Mouse (Mus musculus) MEL (cell line): ENCODE measurements around the gene Olfr389. TPM values are rescaled to one million over a fixed set of nuclear protein-coding genes. Genes with fewer than 3 reads are reported as not detected.

ENCODE experiments used
- DNase-seq: peaks from one replicate; pipeline ENCODE4 v3.0.0; 2011; ENCODE audit warnings: low read depth, low spot score
- H3K27ac ChIP-seq: 2 replicates; pipeline ENCODE4 v1.5.1; 2012; ENCODE audit warnings: low read depth, mild to moderate bottlenecking, control low read depth, low read length, moderate library complexity; ENCODE audit not compliant: control insufficient read depth
- H3K27me3 ChIP-seq, 2 experiments: fragments of 150-350 bp in 1 of 2; sonication (generic) in 1 of 2; 2 replicates each; pipeline ENCODE4 v1.6.1; 2012; ENCODE audit warnings: low read length in 2 of 2, mild to moderate bottlenecking in 2 of 2, improper control_type of control experiment in 1 of 2, moderate library complexity in 1 of 2; ENCODE audit not compliant: insufficient read depth in 2 of 2, control insufficient read depth in 1 of 2
- H3K36me3 ChIP-seq, 2 experiments: 2 replicates each; pipeline ENCODE4 v1.6.1; 2012 to 2014; ENCODE audit warnings: low read length in 2 of 2, improper control_type of control experiment in 1 of 2, inconsistent platforms in 1 of 2, mild to moderate bottlenecking in 1 of 2; ENCODE audit not compliant: insufficient read depth in 2 of 2, control insufficient read depth in 1 of 2
- H3K4me1 ChIP-seq, 2 experiments: fragments of 150-350 bp in 1 of 2; sonication (generic) in 1 of 2; 2 replicates each; pipeline ENCODE4 v1.6.1; 2012; ENCODE audit warnings: low read length in 2 of 2, improper control_type of control experiment in 1 of 2, mild to moderate bottlenecking in 1 of 2; ENCODE audit not compliant: insufficient read depth in 2 of 2, control insufficient read depth in 1 of 2
- H3K4me3 ChIP-seq, 2 experiments: fragments of 150-350 bp in 1 of 2; sonication (generic) in 1 of 2; 2 replicates each; pipeline ENCODE4 v1.5.1; 2012; ENCODE audit warnings: low read depth in 2 of 2, low read length in 2 of 2, mild to moderate bottlenecking in 2 of 2, moderate library complexity in 2 of 2, control low read depth in 1 of 2, improper control_type of control experiment in 1 of 2; ENCODE audit not compliant: control insufficient read depth in 1 of 2, insufficient read depth in 1 of 2
- H3K79me2 ChIP-seq: 2 replicates; pipeline ENCODE4 v1.6.1; 2012; ENCODE audit warnings: mild to moderate bottlenecking, low read length, moderate library complexity; ENCODE audit not compliant: control insufficient read depth, poor library complexity, insufficient read depth
- H3K9ac ChIP-seq: 2 replicates; pipeline ENCODE4 v1.6.1; 2012; ENCODE audit warnings: low read depth, mild to moderate bottlenecking, control low read depth, low read length, moderate library complexity; ENCODE audit not compliant: control insufficient read depth, poor library complexity, severe bottlenecking
- H3K9me3 ChIP-seq: fragments of 150-350 bp; sonication (generic); replicated peaks from 2 replicates; pipeline ENCODE4 v1.6.1; 2012; ENCODE audit warnings: mild to moderate bottlenecking, low read length, improper control_type of control experiment, moderate library complexity; ENCODE audit not compliant: insufficient read depth
- E2F4 ChIP-seq: IDR thresholded peaks from 2 replicates; pipeline ENCODE4 v1.6.1; 2011; ENCODE audit warnings: low read depth, low read length, improper control_type of control experiment, borderline replicate concordance
- ETS1 ChIP-seq: IDR thresholded peaks from 2 replicates; pipeline ENCODE4 v1.6.1; 2012; ENCODE audit warnings: low read depth, mild to moderate bottlenecking, inconsistent platforms, low read length, improper control_type of control experiment, moderate library complexity
- KAT2A ChIP-seq: conservative IDR thresholded peaks from 2 replicates; pipeline ENCODE4 v1.6.1; 2012; ENCODE audit warnings: low read depth, low read length, improper control_type of control experiment, inconsistent platforms
- MAFK ChIP-seq: IDR thresholded peaks from 2 replicates; pipeline ENCODE4 v1.6.1; 2011; ENCODE audit warnings: low read depth, mild to moderate bottlenecking, low read length, improper control_type of control experiment, borderline replicate concordance
- MAX ChIP-seq: IDR thresholded peaks from 2 replicates; pipeline ENCODE4 v1.6.1; 2011; ENCODE audit warnings: low read length, improper control_type of control experiment
- MAZ ChIP-seq: IDR thresholded peaks from 2 replicates; pipeline ENCODE4 v1.6.1; 2012; ENCODE audit warnings: low read depth, mild to moderate bottlenecking, inconsistent platforms, low read length, improper control_type of control experiment
- MXI1 ChIP-seq: IDR thresholded peaks from 2 replicates; pipeline ENCODE4 v1.6.1; 2011; ENCODE audit warnings: mild to moderate bottlenecking, low read depth, low read length, improper control_type of control experiment
- MYB ChIP-seq: IDR thresholded peaks from 2 replicates; pipeline ENCODE4 v1.6.1; 2011; ENCODE audit warnings: mild to moderate bottlenecking, low read depth, low read length, improper control_type of control experiment
- POLR2A ChIP-seq, 2 experiments: IDR thresholded peaks; 2 replicates each; pipeline ENCODE4 v1.6.1; 2011 to 2012; ENCODE audit warnings: low read length in 2 of 2, mild to moderate bottlenecking in 2 of 2, control low read depth in 1 of 2, improper control_type of control experiment in 1 of 2, low read depth in 1 of 2, moderate library complexity in 1 of 2; ENCODE audit not compliant: control insufficient read depth in 1 of 2, insufficient read depth in 1 of 2, poor library complexity in 1 of 2
- POLR2AphosphoS5 ChIP-seq: IDR thresholded peaks from 2 replicates; pipeline ENCODE4 v1.6.1; 2012; ENCODE audit warnings: low read depth, borderline replicate concordance, mild to moderate bottlenecking, inconsistent platforms, low read length, moderate library complexity, mixed read lengths
- SIN3A ChIP-seq: IDR thresholded peaks from 2 replicates; pipeline ENCODE4 v1.6.1; 2012; ENCODE audit warnings: low read length, improper control_type of control experiment, inconsistent platforms
- SMC3 ChIP-seq: IDR thresholded peaks from 2 replicates; pipeline ENCODE4 v1.6.1; 2011; ENCODE audit warnings: low read depth, low read length, improper control_type of control experiment
- TCF12 ChIP-seq: IDR thresholded peaks from 2 replicates; pipeline ENCODE4 v1.6.1; 2014; ENCODE audit warnings: low read depth, mild to moderate bottlenecking, inconsistent platforms, low read length, improper control_type of control experiment, moderate library complexity
- ZMIZ1 ChIP-seq: IDR thresholded peaks from 2 replicates; pipeline ENCODE4 v1.6.1; 2012; ENCODE audit warnings: low read depth, mild to moderate bottlenecking, inconsistent platforms, low read length, improper control_type of control experiment, moderate library complexity
- ZNF384 ChIP-seq: IDR thresholded peaks from 2 replicates; pipeline ENCODE4 v1.6.1; 2012; ENCODE audit warnings: low read depth, mild to moderate bottlenecking, inconsistent platforms, low read length, improper control_type of control experiment
- polyA plus RNA-seq, 2 experiments: library from polyadenylated mRNA; stranded (reverse) in 1 of 2; unstranded in 1 of 2; fragments of >175 nt in 1 of 2; fragments of >200 nt in 1 of 2; gene quantifications; 2 replicates each; pipeline versions ENCODE4 v1.2.1 to v1.2.4; 2012; ENCODE audit warnings: low replicate concordance in 2 of 2, low read depth in 1 of 2; ENCODE audit not compliant: insufficient read length in 2 of 2, insufficient read depth in 1 of 2, missing spikeins in 1 of 2
- total RNA-seq: library from RNA; depleted of rRNA; stranded (reverse); fragments of 300-350 nt; gene quantifications from 2 replicates; pipeline ENCODE4 v1.2.3, GENCODE M21; 2012; rRNA removed

The Olfr389 gene
- total RNA-seq (not detected in 2 replicates), polyA plus RNA-seq (not detected)

- no peak for DNase-seq
- Histone ChIP-seq H3K27me3 (no peaks in the 10 kb centered on the region), H3K27ac (no peak within 1 kb of the TSS), H3K9me3 (no peaks in the 10 kb centered on the region), H3K79me2 (no peaks in the 10 kb centered on the region), H3K4me3 (no peak within 1 kb of the TSS), H3K4me1 (no peaks in the 10 kb centered on the region), H3K36me3 (no peaks in the 10 kb centered on the region), H3K9ac (no peak within 1 kb of the TSS)
- TF ChIP-seq POLR2AphosphoS5 (no peak), ZNF384 (no peak), E2F4 (no peak), TCF12 (no peak), SMC3 (no peak), SIN3A (no peak), POLR2A (IDR thresholded peaks at IDR 0.05; ENCODE audit: control insufficient read depth in 1 of 2, insufficient read depth in 1 of 2, low read depth in 1 of 2, low read length in 2 of 2, poor library complexity in 1 of 2) (no peak), MAFK (no peak)
Measured at GRCm38 (mm10) chr11:73780613-73781012, at the start of gene Olfr389. Olfr389 (minus strand) TSS chr11:73780713.

GRCm38 (mm10) chr11:73816949-73817348 lies 36.4 kb upstream of the Olfr389 start, which contains the start of gene Olfr392:
Olfr392 (minus strand) TSS chr11:73817049.
- TF ChIP-seq MAX: no peak
- TF ChIP-seq ZNF384: no peak
- no peak for TF ChIP-seq ZMIZ1
- TF ChIP-seq MYB: no peak
- no peak for TF ChIP-seq MAZ
- no peak for TF ChIP-seq TCF12
- TF ChIP-seq ETS1: no peak
- TF ChIP-seq MXI1: no peak
- no peaks in the 10 kb centered on the region for H3K27me3 ChIP-seq
- H3K36me3 ChIP-seq: no peaks in the 10 kb centered on the region
- no peak within 1 kb of the TSS for H3K27ac ChIP-seq
- no peaks in the 10 kb centered on the region for H3K4me1 ChIP-seq
- H3K4me3 ChIP-seq: no peak within 1 kb of the TSS
- H3K9me3 ChIP-seq: no peaks in the 10 kb centered on the region
- H3K79me2 ChIP-seq: no peaks in the 10 kb centered on the region
- H3K9ac ChIP-seq: no peak within 1 kb of the TSS
- DNase-seq: no peak

GRCm38 (mm10) chr11:73802952-73803351 lies 22.4 kb upstream of the Olfr389 start, which contains the start of gene Olfr391-ps:
Olfr391-ps (minus strand) TSS chr11:73803052.
- no peak within 1 kb of the TSS for H3K4me3 ChIP-seq
- H3K9ac ChIP-seq: no peak within 1 kb of the TSS
- no peak for DNase-seq
- H3K36me3 ChIP-seq: no peaks in the 10 kb centered on the region
- no peak within 1 kb of the TSS for H3K27ac ChIP-seq
- no peaks in the 10 kb centered on the region for H3K4me1 ChIP-seq
- no peak for TF ChIP-seq ZNF384
- TF ChIP-seq KAT2A: no peak
- no peaks in the 10 kb centered on the region for H3K27me3 ChIP-seq
- H3K9me3 ChIP-seq: no peaks in the 10 kb centered on the region
- no peaks in the 10 kb centered on the region for H3K79me2 ChIP-seq
